Mouse (Mus musculus) left cerebral cortex, adult 6 months (tissue): Measurements from ENCODE around the gene Txndc12. TPM values are rescaled to one million over a fixed set of nuclear protein-coding genes. Genes with fewer than 3 reads are reported as not detected.

Experiments used
- long read RNA-seq, 2 experiments: library from polyadenylated mRNA; unstranded; transcript quantifications; one replicate each; pipeline ENCODE4 v2.0.0; 2019 to 2020
- polyA plus RNA-seq: library from polyadenylated mRNA; unstranded; fragments of <200 nt; fragmentation: Nextera tagmentation; gene quantifications from 2 replicates; pipeline ENCODE4 v1.2.3, GENCODE M21; 2021

Gene Txndc12
- polyA plus RNA-seq: 34.2 and 40.3 TPM in 2 replicates
- long read RNA-seq, experiment 1, transcript Txndc12-201 (7 exons, 1,359 nt): major isoform, 91 of 102 reads
- long read RNA-seq, experiment 1, partial matches to known transcripts: 3 of 102 reads
- long read RNA-seq, experiment 1, other reads (novel, unspliced or antisense): 8 of 102 reads
- long read RNA-seq, experiment 2, transcript Txndc12-201 (7 exons, 1,359 nt): major isoform, 46 of 64 reads
- long read RNA-seq, experiment 2, partial matches to known transcripts: 16 of 64 reads
- long read RNA-seq, experiment 2, other reads (novel, unspliced or antisense): 2 of 64 reads

GRCm38 (mm10) chr4:108834115-108834970 lies at the start of gene Txndc12:
Txndc12 (plus strand) TSS chr4:108834601.

GRCm38 (mm10) chr4:108832916-108833827 lies 1.2 kb upstream of the Txndc12 start, which contains the start of gene Btf3l4:
Btf3l4 (minus strand) TSS chr4:108833614.

GRCm38 (mm10) chr4:108847715-108848504 lies 13.5 kb downstream of the Txndc12 start, which contains the start of gene Kti12:
Kti12 (plus strand) TSS chr4:108847785.

GRCm38 (mm10) chr4:108848505-108848848 lies 14.1 kb downstream of the Txndc12 start, which contains the start of gene A730015C16Rik:
A730015C16Rik (minus strand) TSS chr4:108848619.

GRCm38 (mm10) chr4:108878963-108879822 lies 44.8 kb downstream of the Txndc12 start, which contains the start of gene Rab3b:
Rab3b (plus strand) TSS chr4:108879063.

Other genes with a start within 250 kb of the Txndc12 start
- 7.3 and 7.8 TPM in 2 replicates for gene Cc2d1b, start 214.7 kb upstream of the Txndc12 start, polyA plus RNA-seq
- 0.87 and 2.4 TPM in 2 replicates for gene 3110021N24Rik, start 115.0 kb upstream of the Txndc12 start, polyA plus RNA-seq
- gene Zfyve9, start 53.8 kb upstream of the Txndc12 start, polyA plus RNA-seq: 9.5 and 11.1 TPM in 2 replicates
- gene Btf3l4, start 987 bp upstream of the Txndc12 start, polyA plus RNA-seq: 89.9 and 111 TPM in 2 replicates
- 21.6 and 21.8 TPM in 2 replicates for gene Kti12, start 13.2 kb downstream of the Txndc12 start, polyA plus RNA-seq
- 0.25 TPM in 1 of 2 replicates, not detected in the other for gene A730015C16Rik, start 14.0 kb downstream of the Txndc12 start, polyA plus RNA-seq
- gene Rab3b, start 44.5 kb downstream of the Txndc12 start, polyA plus RNA-seq: 78.8 and 95.4 TPM in 2 replicates
- 21.0 and 25.3 TPM in 2 replicates for gene Nrd1, start 166.1 kb downstream of the Txndc12 start, polyA plus RNA-seq